Mouse (Mus musculus): ENCODE results near the gene Sms.

The Sms gene

DNA sequence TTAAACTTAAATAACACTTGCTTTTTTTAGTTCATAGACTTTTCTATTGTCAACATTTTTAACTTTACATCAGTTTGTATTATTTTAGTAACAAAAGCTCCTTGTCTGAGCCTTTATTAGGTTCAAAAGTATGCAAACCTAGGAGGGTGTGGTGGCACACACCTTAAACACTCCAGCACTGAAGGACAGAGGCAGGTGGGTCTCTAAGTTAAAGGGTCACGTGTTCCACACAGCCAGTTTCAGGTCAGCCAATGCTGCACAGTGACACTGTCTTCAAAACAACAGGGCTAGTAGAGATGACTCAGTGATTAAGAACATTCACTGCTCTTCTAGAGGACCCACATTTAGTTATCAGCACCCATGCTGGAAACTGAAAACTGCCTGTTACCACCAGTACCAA is 43.1 kb downstream of the Sms start:
- no peak for DNase-seq (ENCODE audit: low spot score in 2 of 2)

DNA sequence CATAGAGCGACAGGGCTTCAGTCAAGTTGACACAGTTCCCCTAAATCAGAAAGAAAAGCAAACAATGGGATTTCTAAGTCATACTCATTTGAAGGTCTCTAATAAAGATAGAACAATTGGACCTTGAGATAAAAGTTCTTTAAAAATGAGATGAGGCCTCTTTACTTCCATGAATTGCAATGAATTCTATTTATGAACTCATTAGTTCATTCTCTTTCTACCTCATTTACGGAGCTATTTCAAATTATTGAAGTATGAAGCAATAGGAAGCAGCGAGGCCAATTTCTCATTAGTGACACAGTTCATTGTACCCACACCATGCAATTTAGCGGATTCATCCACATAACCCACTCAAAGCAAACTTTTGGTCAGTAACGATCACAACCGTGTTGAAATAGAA is 44.7 kb downstream of the Sms start:
- no peak for DNase-seq (ENCODE audit: low spot score in 2 of 2)

DNA sequence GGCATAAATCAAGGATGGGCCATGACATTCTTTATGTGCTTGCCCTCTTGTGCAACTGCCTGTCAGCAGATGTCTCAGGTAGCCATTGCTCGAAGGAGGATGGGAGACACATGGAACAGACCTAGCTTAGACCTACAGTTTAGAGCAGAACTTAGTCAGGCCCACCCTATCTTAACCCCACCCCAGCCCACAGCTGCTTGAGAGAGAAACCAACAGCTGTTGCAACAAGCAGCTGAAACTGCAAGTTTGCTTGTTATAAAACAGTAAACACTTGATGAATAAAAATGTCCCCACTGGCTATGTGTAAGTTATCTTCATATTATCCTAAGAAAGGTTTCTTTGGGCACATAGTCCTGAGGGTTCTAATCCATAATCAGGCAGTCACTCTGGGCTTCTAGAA is 57.3 kb downstream of the Sms start:
- no peak for DNase-seq (ENCODE audit: low spot score in 2 of 2)

DNA sequence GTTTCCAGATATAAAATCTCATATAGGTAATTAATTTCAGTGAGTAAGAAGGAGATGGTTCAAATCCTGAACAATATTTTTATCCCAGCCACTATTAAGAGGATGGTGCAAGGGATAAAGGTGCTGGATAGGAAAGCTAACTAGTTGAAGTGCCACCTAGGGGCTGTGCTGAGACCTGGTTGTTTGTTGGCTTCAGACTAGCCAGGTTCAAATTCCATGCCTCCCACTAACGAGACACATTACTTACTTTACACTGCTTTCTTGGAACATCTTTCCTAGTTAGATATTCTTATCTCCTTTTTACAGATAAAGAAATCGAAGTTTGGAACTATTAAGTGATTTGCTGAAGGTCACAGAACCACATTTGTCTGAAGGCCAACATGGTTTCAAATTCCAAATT is 72.6 kb downstream of the Sms start:
- DNase-seq (ENCODE audit: low spot score in 2 of 2) = no peak

DNA sequence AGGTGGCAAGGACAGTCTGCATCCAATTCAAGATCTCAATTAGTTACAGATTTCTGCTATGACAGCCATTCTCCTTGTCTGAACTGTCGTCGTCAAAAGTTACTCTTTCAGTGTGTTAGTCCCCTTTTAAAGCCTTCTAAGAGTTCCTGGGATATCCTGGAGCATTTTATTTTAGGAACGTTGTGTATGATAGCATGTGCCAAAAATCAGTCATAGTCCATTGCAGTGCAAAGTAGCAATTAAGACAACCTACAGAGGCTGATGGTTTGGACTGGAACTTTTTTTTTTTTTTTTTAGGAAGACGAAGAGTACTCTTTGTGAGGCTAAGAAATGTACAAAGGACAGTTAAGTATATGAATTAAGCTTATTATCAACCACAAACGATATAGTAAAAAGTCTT is 76.9 kb downstream of the Sms start, which contains the start of gene Phex:
TSS of gene Phex (minus strand) at position 101 of the 400 bp plus-strand sequence.
- no peak for DNase-seq (ENCODE audit: low spot score in 2 of 2)

DNA sequence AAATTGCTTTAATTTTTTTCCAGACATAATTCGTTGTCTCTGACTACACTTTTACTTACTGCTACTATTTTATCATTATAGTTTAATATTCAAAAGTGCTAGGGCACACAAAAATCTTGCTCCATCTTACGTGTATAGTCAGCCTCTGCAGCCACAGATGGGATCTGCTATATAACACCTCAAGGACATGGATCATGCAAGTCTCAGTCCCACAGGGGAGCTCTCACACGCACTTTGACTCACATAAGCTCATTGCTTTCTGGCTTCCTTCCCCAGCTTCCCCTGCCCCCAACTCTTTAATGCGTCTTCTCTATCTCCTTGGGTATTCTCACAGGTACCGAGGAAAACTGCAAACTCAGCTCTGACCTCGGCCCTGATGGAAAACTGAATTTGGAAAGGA is 87.2 kb downstream of the Sms start:
- no peak for DNase-seq (ENCODE audit: low spot score in 2 of 2)

Data from frontal cortex, postnatal 36 days (tissue).